Mouse (Mus musculus) cerebellum, adult 2 months (tissue): Measurements from ENCODE around the gene Pnrc1.

Experiments
- CTCF ChIP-seq: fragments of 200-500 bp; IDR thresholded peaks from 2 replicates; pipeline ENCODE4 v1.5.1; 2011; ENCODE audit warnings: low read depth, mild to moderate bottlenecking, control low read depth, low read length, moderate library complexity, borderline replicate concordance; ENCODE audit not compliant: insufficient read depth
- POLR2A ChIP-seq: fragments of 200-500 bp; IDR thresholded peaks from 2 replicates; pipeline ENCODE4 v1.6.1; 2011; ENCODE audit warnings: low read length, control low read depth, borderline replicate concordance; ENCODE audit not compliant: insufficient read depth

- TF ChIP-seq CTCF, result no peak
- no peak for TF ChIP-seq POLR2A
Observed at GRCm38 (mm10) chr4:33290878-33291277, 915 bp upstream of the Pnrc1 start.
